Mouse (Mus musculus): ENCODE results near the gene Por. TPM values are rescaled to one million over a fixed set of nuclear protein-coding genes. Genes with fewer than 3 reads are reported as not detected.

The Por gene
- total and polyA plus RNA-seq, 3 experiments, result 40.3 to 64.4 TPM; not detected in 1

GRCm38 (mm10) chr5:135780331-135780730 is 110.5 kb downstream of the Por start:
- Histone ChIP-seq H3K79me2 (ENCODE audit: control insufficient read depth, insufficient read depth, low read length, poor library complexity) (peaks cover 40% of the 10 kb centered on the region), H3K9ac (ENCODE audit: control insufficient read depth, low read depth, low read length, poor library complexity, severe bottlenecking) (peak overlapping the region; percentile 93), H3K36me3 (ENCODE audit: control insufficient read depth in 1 of 2, insufficient read depth in 2 of 2, low read length in 2 of 2) (peaks cover 7 to 22% of the 10 kb centered on the region in 2 experiments), H3K4me1 (ENCODE audit: control insufficient read depth in 1 of 2, insufficient read depth in 2 of 2, low read length in 2 of 2) (peaks cover 0 to 19% of the 10 kb centered on the region in 2 experiments; a peak in 3 of 4 replicates), H3K27ac (ENCODE audit: control insufficient read depth, low read depth, low read length) (no peak overlapping the region), H3K9me3 (replicated peaks; ENCODE audit: insufficient read depth, low read length) (no peaks in the 10 kb centered on the region), H3K4me3 (ENCODE audit: control insufficient read depth in 1 of 2, insufficient read depth in 1 of 2, low read depth in 2 of 2, low read length in 2 of 2) (peak overlapping the region; percentile 58 to 98; a peak in 3 of 4 replicates), H3K27me3 (ENCODE audit: control insufficient read depth in 1 of 2, insufficient read depth in 2 of 2, low read length in 2 of 2) (no peaks in the 10 kb centered on the region)
- no peak for TF ChIP-seq SIN3A (IDR thresholded peaks at IDR 0.05; ENCODE audit: low read length)
- no peak for TF ChIP-seq ZKSCAN1 (IDR thresholded peaks at IDR 0.05; ENCODE audit: low read depth, low read length)
- 0 out of 4 replicates have a peak, but pooled peaks of 1 of the 2 experiments have one; percentile 34 for TF ChIP-seq POLR2A (IDR thresholded peaks at IDR 0.05; ENCODE audit: control insufficient read depth in 1 of 2, insufficient read depth in 1 of 2, low read depth in 1 of 2, low read length in 2 of 2, poor library complexity in 1 of 2)
- DNase-seq (ENCODE audit: low read depth, low spot score), result no peak

- H3K27ac ChIP-seq (ENCODE audit: control insufficient read depth, low read depth, low read length), result no peak overlapping the region
- no peak overlapping the region for H3K4me3 ChIP-seq (ENCODE audit: control insufficient read depth in 1 of 2, insufficient read depth in 1 of 2, low read depth in 2 of 2, low read length in 2 of 2)
- peaks cover 37% of the 10 kb centered on the region for H3K79me2 ChIP-seq (ENCODE audit: control insufficient read depth, insufficient read depth, low read length, poor library complexity)
- no peaks in the 10 kb centered on the region for H3K9me3 ChIP-seq (replicated peaks; ENCODE audit: insufficient read depth, low read length)
- DNase-seq (ENCODE audit: low read depth, low spot score), result no peak
- TF ChIP-seq MXI1 (IDR thresholded peaks at IDR 0.05; ENCODE audit: low read depth, low read length), result no peak
- no peak overlapping the region for H3K9ac ChIP-seq (ENCODE audit: control insufficient read depth, low read depth, low read length, poor library complexity, severe bottlenecking)
- peaks cover 19 to 21% of the 10 kb centered on the region in 2 experiments for H3K36me3 ChIP-seq (ENCODE audit: control insufficient read depth in 1 of 2, insufficient read depth in 2 of 2, low read length in 2 of 2)
- H3K27me3 ChIP-seq (ENCODE audit: control insufficient read depth in 1 of 2, insufficient read depth in 2 of 2, low read length in 2 of 2), result no peaks in the 10 kb centered on the region
- peaks cover 0 to 14% of the 10 kb centered on the region in 2 experiments; a peak in 3 of 4 replicates for H3K4me1 ChIP-seq (ENCODE audit: control insufficient read depth in 1 of 2, insufficient read depth in 2 of 2, low read length in 2 of 2)
Observed at GRCm38 (mm10) chr5:135782901-135783300, 113.1 kb downstream of the Por start.

Other genes starting within 250 kb of the Por start
- gene Hip1, start 124.9 kb upstream of the Por start, total RNA-seq (2012; rRNA removed), result 0.23 and 0.26 TPM in 2 replicates
- under 1 TPM in 1 of 2 experiments, not detected in 1; 0.75 TPM for gene Hip1, start 124.9 kb upstream of the Por start, polyA plus RNA-seq (2012; ENCODE audit: insufficient read depth in 1 of 2, insufficient read length in 2 of 2, low read depth in 1 of 2, low replicate concordance in 2 of 2, missing spikeins in 1 of 2)
- gene Ccl26, start 106.5 kb upstream of the Por start, total RNA-seq (2012; rRNA removed), result not detected in 2 replicates
- not detected for gene Ccl26, start 106.5 kb upstream of the Por start, polyA plus RNA-seq (2012; ENCODE audit: insufficient read depth in 1 of 2, insufficient read length in 2 of 2, low read depth in 1 of 2, low replicate concordance in 2 of 2, missing spikeins in 1 of 2)
- gene Ccl24, start 97.0 kb upstream of the Por start, total RNA-seq (2012; rRNA removed), result not detected in 2 replicates
- not detected for gene Ccl24, start 97.0 kb upstream of the Por start, polyA plus RNA-seq (2012; ENCODE audit: insufficient read depth in 1 of 2, insufficient read length in 2 of 2, low read depth in 1 of 2, low replicate concordance in 2 of 2, missing spikeins in 1 of 2)
- 4.2 and 4.9 TPM in 2 replicates for gene Rhbdd2, start 37.4 kb upstream of the Por start, total RNA-seq (2012; rRNA removed)
- gene Rhbdd2, start 37.4 kb upstream of the Por start, polyA plus RNA-seq (2012; ENCODE audit: insufficient read depth in 1 of 2, insufficient read length in 2 of 2, low read depth in 1 of 2, low replicate concordance in 2 of 2, missing spikeins in 1 of 2), result 10 to 100 TPM in 1 of 2 experiments, not detected in 1; 29.1 TPM
- gene Tmem120a, start 74.4 kb downstream of the Por start, total RNA-seq (2012; rRNA removed), result 19.6 and 20.2 TPM in 2 replicates
- 10 to 100 TPM in 1 of 2 experiments, not detected in 1; 38.8 TPM for gene Tmem120a, start 74.4 kb downstream of the Por start, polyA plus RNA-seq (2012; ENCODE audit: insufficient read depth in 1 of 2, insufficient read length in 2 of 2, low read depth in 1 of 2, low replicate concordance in 2 of 2, missing spikeins in 1 of 2)
- not detected in 2 replicates for gene Styxl1, start 108.4 kb downstream of the Por start, total RNA-seq (2012; rRNA removed)
- gene Styxl1, start 108.4 kb downstream of the Por start, polyA plus RNA-seq (2012; ENCODE audit: insufficient read depth in 1 of 2, insufficient read length in 2 of 2, low read depth in 1 of 2, low replicate concordance in 2 of 2, missing spikeins in 1 of 2), result under 1 TPM in 1 of 2 experiments, not detected in 1; 0.17 TPM
- gene Mdh2, start 108.4 kb downstream of the Por start, total RNA-seq (2012; rRNA removed), result 207 and 241 TPM in 2 replicates
- gene Mdh2, start 108.4 kb downstream of the Por start, polyA plus RNA-seq (2012; ENCODE audit: insufficient read depth in 1 of 2, insufficient read length in 2 of 2, low read depth in 1 of 2, low replicate concordance in 2 of 2, missing spikeins in 1 of 2), result 1,000 to 10,000 TPM in 1 of 2 experiments, 100 to 1,000 TPM in 1; 465 to 1,097 TPM
- gene Srrm3, start 136.9 kb downstream of the Por start, total RNA-seq (2012; rRNA removed), result not detected in 2 replicates
- not detected for gene Srrm3, start 136.9 kb downstream of the Por start, polyA plus RNA-seq (2012; ENCODE audit: insufficient read depth in 1 of 2, insufficient read length in 2 of 2, low read depth in 1 of 2, low replicate concordance in 2 of 2, missing spikeins in 1 of 2)
- gene Hspb1, start 217.9 kb downstream of the Por start, total RNA-seq (2012; rRNA removed), result not detected in 2 replicates
- not detected for gene Hspb1, start 217.9 kb downstream of the Por start, polyA plus RNA-seq (2012; ENCODE audit: insufficient read depth in 1 of 2, insufficient read length in 2 of 2, low read depth in 1 of 2, low replicate concordance in 2 of 2, missing spikeins in 1 of 2)